Mouse (Mus musculus) limb, embryonic 11.5 days (tissue): Measurements from ENCODE around the gene Grm8. TPM values are rescaled to one million over a fixed set of nuclear protein-coding genes. Genes with fewer than 3 reads are reported as not detected.

Experiments
- ATAC-seq: fragments of 200-750 bp; cut with Nextera tagmentation; 2 replicates; pipeline ENCODE4 v1.8.0; 2017; ENCODE audit warnings: low read depth; ENCODE audit not compliant: insufficient number of reproducible peaks, low FRiP score, low TSS enrichment
- DNase-seq: peaks from one replicate; pipeline ENCODE4 v3.0.0-alpha.2; 2015; ENCODE audit warnings: low spot score
- H3K27ac ChIP-seq: fragments of 300-500 bp; sonication (generic); replicated peaks from 2 replicates; pipeline ENCODE4 v1.5.1; 2014; ENCODE audit warnings: low read depth, mild to moderate bottlenecking, low read length
- H3K27me3 ChIP-seq: fragments of 300-500 bp; sonication (generic); 2 replicates; pipeline ENCODE4 v1.6.1; 2014; ENCODE audit warnings: mild to moderate bottlenecking, low read length, mixed read lengths; ENCODE audit not compliant: control insufficient read depth, insufficient read depth
- H3K36me3 ChIP-seq: fragments of 300-500 bp; sonication (generic); 2 replicates; pipeline ENCODE4 v1.6.1; 2014; ENCODE audit warnings: mild to moderate bottlenecking, low read length, moderate library complexity, mixed read lengths; ENCODE audit not compliant: control insufficient read depth, insufficient read depth
- H3K4me1 ChIP-seq: fragments of 300-500 bp; sonication (generic); 2 replicates; pipeline ENCODE4 v1.6.1; 2014; ENCODE audit warnings: low read length, mixed read lengths; ENCODE audit not compliant: control insufficient read depth, insufficient read depth
- H3K4me2 ChIP-seq: fragments of 300-500 bp; sonication (generic); 2 replicates; pipeline ENCODE4 v1.6.1; 2014; ENCODE audit warnings: low read depth, mild to moderate bottlenecking, moderate library complexity; ENCODE audit not compliant: severe bottlenecking
- H3K4me3 ChIP-seq: fragments of 300-500 bp; sonication (generic); 2 replicates; pipeline ENCODE4 v1.5.1; 2014; ENCODE audit warnings: low read depth, low read length
- H3K9ac ChIP-seq: fragments of 300-500 bp; sonication (generic); 2 replicates; pipeline ENCODE4 v1.6.1; 2014; ENCODE audit warnings: mild to moderate bottlenecking, low read length
- H3K9me3 ChIP-seq: fragments of 300-500 bp; sonication (generic); 2 replicates; pipeline ENCODE4 v1.6.1; 2016; ENCODE audit warnings: low read length; ENCODE audit not compliant: control insufficient read depth
- WGBS: fragments of 180-500 bp; shearing (Covaris S2); extraction: QIAGEN DNeasy Blood & Tissue Kit; methylation state at CpG from one replicate; pipeline ENCODE4 v1.1.7; 2014; 5-methylcytosine and 5-hydroxymethylcytosine counted together
- polyA plus RNA-seq: library from polyadenylated mRNA; unstranded; fragments of >200 nt; fragmentation: Nextera tagmentation; extraction: Ambion mirVana; gene quantifications from 2 replicates; pipeline ENCODE4 v1.2.1, GENCODE M21; 2014

Grm8 gene
- polyA plus RNA-seq, 1 experiment from 2014 or later, result 0.51 TPM

DNA sequence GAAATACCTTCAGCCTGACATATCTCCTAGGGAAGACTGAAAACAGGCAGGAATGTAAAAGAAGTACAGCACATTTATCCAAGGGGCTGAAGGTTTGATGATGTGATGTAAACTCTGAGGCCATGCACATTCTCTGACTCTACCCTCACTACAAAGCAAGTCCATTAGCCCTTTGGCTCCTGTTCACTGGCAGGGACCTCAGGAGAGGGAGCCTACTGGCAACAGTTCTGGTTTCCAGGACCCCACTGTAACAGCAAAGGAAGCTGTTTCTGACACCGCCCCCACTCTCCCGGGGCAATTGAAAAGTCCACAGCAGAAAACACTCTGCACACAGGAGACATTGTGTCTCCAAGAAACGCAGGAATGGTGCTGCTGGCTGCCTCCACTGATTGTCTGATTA lies 817.6 kb downstream of the Grm8 start:
- 48% methylated on average over 3 of the region's 3 CpGs for WGBS
- no peaks in the 10 kb centered on the region for H3K27me3 ChIP-seq
- H3K4me3 ChIP-seq, result no peak overlapping the region
- no peak overlapping the region for H3K27ac ChIP-seq
- H3K4me2 ChIP-seq, result no peak overlapping the region
- no peaks in the 10 kb centered on the region for H3K36me3 ChIP-seq
- H3K9me3 ChIP-seq, result no peaks in the 10 kb centered on the region
- no peaks in the 10 kb centered on the region for H3K4me1 ChIP-seq
- no peak for ATAC-seq
- no peak overlapping the region for H3K9ac ChIP-seq
- no peak for DNase-seq

DNA sequence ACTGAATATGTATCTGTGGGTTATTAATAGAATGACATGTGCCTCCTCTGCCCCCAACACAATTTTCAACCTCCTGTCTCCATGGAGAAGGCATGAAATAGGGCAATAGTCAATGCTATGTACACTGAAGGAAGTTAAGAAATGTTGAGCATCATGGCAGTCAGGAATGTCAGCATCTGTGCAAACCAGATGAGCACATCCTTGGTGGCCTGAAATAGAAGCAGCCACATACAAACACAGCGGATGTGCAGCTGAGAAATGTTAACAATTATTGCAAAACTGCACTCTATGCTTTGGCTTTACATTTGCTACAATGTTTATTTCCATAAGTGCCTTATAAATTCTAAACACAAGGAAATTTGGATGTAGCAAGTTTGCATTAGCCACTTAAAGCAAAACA lies 819.0 kb downstream of the Grm8 start:
- no peak for ATAC-seq
- Histone ChIP-seq H3K4me1 (no peaks in the 10 kb centered on the region), H3K27ac (no peak overlapping the region), H3K27me3 (no peaks in the 10 kb centered on the region), H3K9me3 (no peaks in the 10 kb centered on the region), H3K9ac (no peak overlapping the region), H3K4me3 (no peak overlapping the region), H3K36me3 (no peaks in the 10 kb centered on the region), H3K4me2 (no peak overlapping the region)
- DNase-seq, result no peak
- WGBS, result 89% methylated on average over 1 of the region's 1 CpGs

DNA sequence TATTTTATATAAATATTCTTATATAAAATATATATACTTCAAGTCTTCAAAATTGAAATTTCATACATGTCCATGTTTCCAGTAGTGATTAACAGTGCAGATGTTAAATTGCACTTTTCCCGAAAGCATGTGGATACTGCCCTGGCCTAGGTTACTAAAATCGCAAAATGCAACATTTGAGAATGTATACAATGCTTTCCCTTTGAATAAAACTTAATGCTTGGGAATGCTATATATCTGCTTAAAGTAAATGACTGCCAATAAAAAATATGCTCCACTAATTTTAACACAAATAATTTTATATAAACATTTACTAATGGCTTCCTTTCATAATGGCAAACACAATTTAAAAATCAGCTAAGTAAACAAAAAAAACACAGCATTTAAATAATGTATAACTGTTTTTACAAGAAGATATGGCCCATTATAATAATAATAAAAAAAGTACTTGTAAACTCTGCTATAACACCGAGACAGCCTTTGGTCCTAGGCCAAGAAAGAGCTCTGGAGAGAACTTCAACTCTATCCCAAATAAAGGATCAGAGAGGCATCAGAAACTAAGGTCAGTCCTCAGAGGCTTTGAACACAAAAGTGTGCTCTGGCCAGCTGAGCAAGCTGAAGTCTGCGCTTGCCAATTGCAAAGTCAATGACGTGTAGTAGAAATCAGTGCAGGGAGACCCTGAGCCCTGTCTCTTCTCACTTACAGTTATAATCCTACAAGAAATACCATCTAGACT lies 820.5 kb downstream of the Grm8 start:
- Histone ChIP-seq H3K9me3 (no peaks in the 10 kb centered on the region), H3K27me3 (no peaks in the 10 kb centered on the region), H3K9ac (no peak overlapping the region), H3K27ac (no peak overlapping the region), H3K4me2 (no peak overlapping the region), H3K4me3 (no peak overlapping the region), H3K36me3 (no peaks in the 10 kb centered on the region), H3K4me1 (no peaks in the 10 kb centered on the region)
- ATAC-seq (no peak), DNase-seq (no peak)
- 89% methylated on average over 5 of the region's 5 CpGs for WGBS

DNA sequence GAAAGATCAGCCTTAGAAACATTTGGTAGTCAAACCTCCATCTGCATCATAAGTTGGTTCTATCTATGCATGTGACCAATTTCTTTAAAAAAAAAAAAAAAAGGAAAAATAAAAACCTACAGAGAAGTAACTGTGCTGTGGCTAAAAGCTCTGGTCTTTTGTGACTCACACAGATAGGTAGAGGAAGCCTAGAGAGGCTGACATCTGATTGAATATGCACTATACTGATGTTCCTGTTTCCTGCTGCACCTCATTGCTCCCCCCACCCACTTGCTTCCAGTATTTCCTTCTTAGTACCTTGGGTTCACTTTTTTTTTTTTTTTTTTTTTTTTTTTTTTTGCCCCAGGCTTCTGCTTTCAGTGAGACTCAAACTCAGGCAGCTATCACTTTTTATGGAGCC lies 824.6 kb downstream of the Grm8 start:
- ATAC-seq, result no peak

DNA sequence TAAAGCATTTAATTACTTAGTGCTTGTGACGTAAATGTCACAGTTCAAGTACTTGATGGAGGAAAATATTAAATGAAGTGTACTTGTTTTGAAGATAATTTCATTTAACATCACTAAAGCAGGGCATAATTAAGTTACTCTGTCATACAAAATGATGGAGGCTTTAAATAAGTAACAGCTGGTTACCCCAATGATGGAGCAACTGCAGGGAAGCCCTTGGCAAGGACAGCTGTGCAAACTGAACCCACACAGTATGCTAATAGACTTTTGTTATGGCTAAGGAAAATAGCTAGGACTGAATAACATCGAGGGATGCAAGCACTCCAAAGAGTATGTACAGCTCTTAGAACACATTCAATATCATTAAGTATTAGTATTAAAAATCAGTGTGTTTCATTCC lies 829.6 kb downstream of the Grm8 start:
- WGBS, result 84% methylated on average over 2 of the region's 2 CpGs
- Histone ChIP-seq H3K36me3 (no peaks in the 10 kb centered on the region), H3K4me2 (no peak overlapping the region), H3K4me1 (no peaks in the 10 kb centered on the region), H3K4me3 (no peak overlapping the region), H3K27me3 (no peaks in the 10 kb centered on the region), H3K27ac (no peak overlapping the region), H3K9me3 (no peaks in the 10 kb centered on the region), H3K9ac (no peak overlapping the region)
- ATAC-seq (no peak), DNase-seq (no peak)

More for the DNA sequence above, 824.6 kb downstream of the Grm8 start:
- no peak overlapping the region for H3K4me3 ChIP-seq
- no peak overlapping the region for H3K4me2 ChIP-seq
- no peaks in the 10 kb centered on the region for H3K27me3 ChIP-seq
- H3K36me3 ChIP-seq, result no peaks in the 10 kb centered on the region
- no peak for DNase-seq
- H3K9me3 ChIP-seq, result no peaks in the 10 kb centered on the region
- no peak overlapping the region for H3K9ac ChIP-seq
- H3K27ac ChIP-seq, result no peak overlapping the region
- no peaks in the 10 kb centered on the region for H3K4me1 ChIP-seq

DNA sequence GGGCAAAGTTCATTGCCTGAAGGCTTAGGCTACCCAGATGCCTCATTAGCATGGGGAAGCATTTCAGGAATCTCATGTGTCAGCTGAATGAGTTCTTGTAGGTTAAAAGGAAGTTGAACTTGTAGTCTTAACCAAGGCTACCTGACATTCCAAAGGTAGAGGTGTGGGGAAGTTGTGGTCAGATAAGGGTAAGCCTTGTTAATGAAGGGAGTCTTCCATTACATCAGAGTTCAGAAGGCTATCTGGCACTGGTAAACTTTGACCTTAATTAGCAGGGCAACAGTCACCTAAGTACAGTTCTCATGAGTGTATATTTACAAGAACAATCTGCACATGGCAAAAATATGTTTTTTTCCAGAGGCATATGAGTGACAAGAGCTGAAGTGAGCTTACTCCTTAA lies 870.0 kb downstream of the Grm8 start:
- no peak overlapping the region for H3K27ac ChIP-seq
- H3K4me2 ChIP-seq, result no peak overlapping the region
- H3K4me3 ChIP-seq, result no peak overlapping the region
- no peaks in the 10 kb centered on the region for H3K4me1 ChIP-seq
- H3K9me3 ChIP-seq, result no peaks in the 10 kb centered on the region
- no peaks in the 10 kb centered on the region for H3K36me3 ChIP-seq
- no peak for ATAC-seq
- no peak for DNase-seq
- H3K27me3 ChIP-seq, result no peaks in the 10 kb centered on the region
- no peak overlapping the region for H3K9ac ChIP-seq

DNA sequence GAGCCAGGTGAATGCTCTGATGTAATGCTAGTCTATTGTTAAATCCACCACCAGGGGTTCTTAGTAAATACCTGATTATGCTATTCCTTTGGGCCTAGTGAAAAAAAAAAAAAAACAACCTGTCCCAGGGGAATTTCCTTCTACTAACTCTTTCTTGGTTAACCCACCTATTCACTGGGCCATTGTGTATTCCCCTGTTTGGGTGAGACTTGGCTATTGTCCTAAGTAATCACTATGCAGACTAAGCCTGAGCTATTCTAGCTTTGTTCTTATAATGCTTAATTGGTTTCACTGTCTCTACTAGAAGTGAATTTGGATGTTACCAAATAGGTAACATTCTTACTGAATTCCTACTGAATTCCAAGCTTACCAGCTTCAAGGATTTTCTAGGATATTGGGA lies 872.4 kb downstream of the Grm8 start:
- ATAC-seq, result no peak
- H3K4me3 ChIP-seq, result no peak overlapping the region
- DNase-seq, result no peak
- H3K4me2 ChIP-seq, result no peak overlapping the region
- no peaks in the 10 kb centered on the region for H3K9me3 ChIP-seq
- H3K27me3 ChIP-seq, result no peaks in the 10 kb centered on the region
- H3K27ac ChIP-seq, result no peak overlapping the region
- H3K4me1 ChIP-seq, result no peaks in the 10 kb centered on the region
- no peaks in the 10 kb centered on the region for H3K36me3 ChIP-seq
- H3K9ac ChIP-seq, result no peak overlapping the region

DNA sequence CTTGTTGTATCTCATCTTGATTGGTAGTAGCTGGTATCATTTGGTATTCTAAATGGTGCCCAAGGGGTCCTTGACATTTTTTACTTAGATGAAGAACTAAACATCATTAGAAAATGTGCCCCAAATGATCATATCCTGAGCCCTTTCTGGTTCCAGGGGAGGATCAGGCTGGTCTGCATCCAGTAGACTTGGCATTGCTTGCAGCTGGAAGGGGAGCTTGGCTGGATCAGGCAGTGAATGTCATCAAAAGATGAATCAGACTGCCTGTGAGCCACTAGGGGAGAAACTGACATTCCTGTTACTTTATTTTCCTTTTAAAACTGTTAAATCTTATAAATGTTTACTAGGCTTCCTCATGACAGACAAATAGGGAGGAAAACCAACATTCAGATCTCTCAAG lies 894.6 kb downstream of the Grm8 start:
- Histone ChIP-seq H3K27me3 (no peaks in the 10 kb centered on the region), H3K4me1 (no peaks in the 10 kb centered on the region), H3K36me3 (no peaks in the 10 kb centered on the region), H3K4me2 (no peak overlapping the region), H3K27ac (no peak overlapping the region), H3K9me3 (no peaks in the 10 kb centered on the region), H3K9ac (no peak overlapping the region), H3K4me3 (no peak overlapping the region)
- ATAC-seq (no peak), DNase-seq (no peak)

DNA sequence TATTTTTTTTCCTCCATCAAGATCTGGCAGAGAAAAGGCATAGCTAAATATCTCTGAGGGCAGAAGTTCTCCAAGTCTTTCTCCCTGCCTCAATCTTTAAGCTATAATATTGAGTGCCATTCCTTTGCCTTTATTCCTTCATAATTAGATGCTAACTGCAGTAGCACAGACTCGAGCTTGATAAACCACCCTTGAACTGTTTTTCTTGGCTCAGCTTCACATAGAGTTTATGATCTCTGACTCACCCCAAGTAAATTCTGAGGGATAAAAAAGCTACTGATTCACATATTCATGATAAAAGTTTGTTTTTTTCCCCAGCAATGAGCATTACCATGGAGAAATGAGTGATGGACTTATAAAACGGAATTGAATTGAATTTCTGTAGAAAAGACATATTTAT lies 895.0 kb downstream of the Grm8 start:
- Histone ChIP-seq H3K4me3 (no peak overlapping the region), H3K9ac (no peak overlapping the region), H3K27me3 (no peaks in the 10 kb centered on the region), H3K9me3 (no peaks in the 10 kb centered on the region), H3K4me1 (no peaks in the 10 kb centered on the region), H3K27ac (no peak overlapping the region), H3K4me2 (no peak overlapping the region), H3K36me3 (no peaks in the 10 kb centered on the region)
- WGBS, result 75% methylated on average over 2 of the region's 2 CpGs
- ATAC-seq, result no peak
- DNase-seq, result no peak
